Mouse (Mus musculus): ENCODE data around the gene Sde2.
A peak's percentile ranks its signal among the peaks of the same experiment; 100 is the strongest.
"Not testable (repeated sequence)": the region's sequence is repeated elsewhere in the genome, so short reads cannot be mapped to it uniquely, and the experiment has no call there.

Sde2 gene

DNA sequence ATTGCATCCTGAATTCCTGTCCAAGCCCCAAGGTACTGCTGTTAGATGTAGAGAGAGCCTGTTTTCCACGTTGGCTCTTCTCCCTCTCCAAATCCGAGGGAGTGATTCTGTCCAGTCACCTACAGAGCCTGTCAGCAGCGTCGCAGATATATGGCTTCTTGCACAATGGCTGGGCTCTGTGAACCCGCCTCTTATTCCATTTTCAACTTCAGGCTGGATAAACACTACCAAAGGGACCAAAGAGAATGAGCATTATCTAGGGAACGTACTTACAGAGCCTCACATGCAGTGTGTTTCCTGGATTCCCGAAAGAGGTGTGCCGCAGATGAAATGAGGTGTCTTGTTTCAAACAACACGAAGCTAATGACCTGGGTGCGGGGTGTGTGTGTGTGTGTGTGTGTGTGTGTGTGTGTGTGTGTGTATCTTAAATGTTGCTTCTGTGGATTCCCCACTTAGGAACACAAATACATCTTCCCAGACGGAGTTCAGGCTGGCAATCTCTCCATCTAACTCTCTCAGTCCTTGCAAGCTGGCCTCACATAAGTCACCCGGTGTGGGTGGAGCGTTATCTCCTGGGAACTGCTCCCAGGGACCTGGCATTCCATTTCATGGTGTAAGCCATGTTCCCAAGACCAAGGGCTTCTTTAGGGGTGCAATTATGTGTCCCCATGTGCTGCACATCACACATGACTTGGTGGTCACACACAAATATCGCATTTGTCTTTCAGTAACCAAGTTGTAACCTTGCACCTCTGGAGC, 20.2 kb upstream of the Sde2 start:
- DNase-seq (ENCODE audit: low spot score in 2 of 2): no peak

- DNase-seq (ENCODE audit: low spot score in 2 of 2): no peak
Observed at GRCm38 (mm10) chr1:180835273-180836015, 15.5 kb upstream of the Sde2 start.

- DNase-seq (ENCODE audit: low spot score in 2 of 2): not testable (repeated sequence)
Observed at GRCm38 (mm10) chr1:180836467-180836866, 14.5 kb upstream of the Sde2 start.

GRCm38 (mm10) chr1:180837186-180837585, 13.7 kb upstream of the Sde2 start:
- DNase-seq (ENCODE audit: low spot score in 2 of 2): no peak

DNA sequence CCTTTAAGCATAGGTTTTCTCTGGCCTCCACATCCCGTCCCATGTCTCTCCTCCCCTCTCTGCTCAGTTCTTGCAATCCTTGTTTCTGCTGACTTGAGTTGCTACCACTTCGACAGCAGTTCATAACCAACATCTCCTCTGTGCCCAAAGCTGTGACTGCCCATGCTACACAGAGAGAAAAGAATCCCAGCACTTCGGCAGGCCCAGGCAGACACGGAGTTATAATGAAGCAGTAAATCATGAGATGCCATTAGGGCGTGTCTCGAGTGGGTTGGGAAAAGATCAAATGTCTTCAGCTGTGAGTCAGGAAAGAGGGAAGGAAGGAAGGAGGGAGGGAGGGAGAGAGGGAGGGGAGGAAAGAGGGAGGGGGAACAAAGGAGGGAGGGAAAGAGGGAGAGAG, 12.9 kb upstream of the Sde2 start:
- DNase-seq (ENCODE audit: low spot score in 2 of 2): no peak

GRCm38 (mm10) chr1:180839201-180839910, 11.6 kb upstream of the Sde2 start:
- no peak for DNase-seq (ENCODE audit: low spot score in 2 of 2)

DNA sequence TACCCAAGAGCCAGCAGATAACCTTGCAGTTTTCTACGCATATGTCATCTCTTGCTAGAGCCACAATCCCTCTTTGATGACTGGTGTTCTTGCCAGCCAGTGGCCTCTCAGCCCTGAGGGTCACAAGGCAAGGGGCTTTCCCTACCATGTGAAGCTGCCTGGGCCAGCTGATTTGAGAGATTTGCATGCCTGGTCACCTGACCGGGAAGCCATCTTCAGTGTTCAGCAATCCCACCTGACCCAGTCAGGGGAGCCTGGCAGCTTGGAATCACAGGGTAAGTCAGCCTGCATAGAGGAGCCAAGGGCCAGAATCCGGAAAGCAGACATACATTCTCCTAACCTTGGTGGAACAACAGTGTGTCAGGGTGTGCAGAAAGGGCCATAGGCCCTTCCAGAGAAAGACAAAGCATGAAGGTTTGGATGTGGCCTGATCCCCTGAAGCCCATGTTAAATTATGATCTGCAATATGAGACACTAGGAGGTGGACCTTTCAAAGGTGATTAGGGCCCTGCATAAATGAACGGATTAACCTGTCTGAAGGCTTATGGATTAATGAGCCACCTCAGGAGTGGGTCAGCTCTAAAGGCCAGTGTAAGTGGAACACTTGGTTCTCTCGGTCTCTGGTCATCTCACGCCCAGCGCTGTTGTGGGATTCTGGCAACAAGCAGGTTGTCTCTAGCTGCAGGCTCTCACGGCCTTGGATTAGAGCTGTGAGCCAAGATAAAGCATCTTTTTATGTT, 9.2 kb upstream of the Sde2 start:
- DNase-seq (ENCODE audit: low spot score in 2 of 2): no peak

- DNase-seq (ENCODE audit: low spot score in 2 of 2): peak; percentile 64 to 70
Observed at GRCm38 (mm10) chr1:180848114-180848510, 2.8 kb upstream of the Sde2 start.

DNA sequence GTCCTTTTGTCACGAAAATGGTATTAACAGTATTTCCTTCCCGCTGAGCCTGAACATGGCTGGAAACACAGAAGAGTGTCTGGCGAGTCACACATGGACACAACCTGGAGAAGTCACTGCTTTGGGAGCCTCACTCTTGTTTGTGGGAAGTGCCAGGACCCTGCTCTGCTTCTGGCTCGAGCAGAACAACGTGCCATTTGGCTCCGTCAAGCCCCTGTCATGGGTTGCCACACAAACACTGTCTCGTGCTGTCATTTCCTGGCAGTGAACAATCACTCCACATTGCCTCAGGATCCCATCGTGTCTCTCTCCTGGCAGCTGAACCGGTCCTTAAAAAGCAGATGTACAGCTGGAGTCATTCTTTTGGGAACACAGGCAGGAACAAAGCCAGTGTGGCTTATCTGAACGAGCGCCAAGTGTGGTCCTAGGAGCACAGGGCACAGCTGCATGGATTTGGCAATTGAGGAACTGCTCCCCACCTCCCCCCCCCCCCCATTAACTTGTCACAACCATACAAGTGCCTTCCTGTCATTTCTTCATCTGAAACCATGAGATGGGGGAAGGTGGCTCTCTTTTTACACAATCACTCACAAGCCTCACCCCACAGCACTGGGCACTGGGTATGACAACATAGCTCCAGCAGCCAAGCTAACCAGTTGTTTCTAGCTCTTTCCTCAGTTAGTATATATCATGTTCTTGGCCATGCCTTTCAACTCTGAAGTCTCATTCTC, 2.3 kb upstream of the Sde2 start:
- peak; percentile 42 to 62 for DNase-seq (ENCODE audit: low spot score in 2 of 2)

- peak in 1 of 2 experiments; percentile 24 for DNase-seq (ENCODE audit: low spot score in 2 of 2)
Observed at GRCm38 (mm10) chr1:180849701-180850301, 1.1 kb upstream of the Sde2 start.

DNA sequence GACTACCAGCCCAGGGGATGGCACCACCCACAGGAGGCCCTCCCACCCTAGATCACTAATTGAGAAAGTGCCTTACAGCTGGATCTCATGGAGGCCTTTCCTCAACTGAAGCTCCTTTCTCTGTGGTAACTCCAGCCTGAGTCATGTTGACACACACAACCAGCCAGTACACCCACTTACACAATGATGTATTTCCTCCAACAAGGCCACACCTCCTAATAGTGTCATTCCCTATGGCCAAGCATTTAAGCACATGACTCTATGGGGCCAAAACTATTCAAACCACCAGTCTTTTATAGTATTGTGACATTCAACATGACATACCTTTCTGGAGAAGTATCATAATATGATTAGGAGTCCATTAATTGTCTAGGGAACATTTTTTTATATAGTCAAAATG, 7.8 kb downstream of the Sde2 start:
- DNase-seq (ENCODE audit: low spot score in 2 of 2): no peak

DNA sequence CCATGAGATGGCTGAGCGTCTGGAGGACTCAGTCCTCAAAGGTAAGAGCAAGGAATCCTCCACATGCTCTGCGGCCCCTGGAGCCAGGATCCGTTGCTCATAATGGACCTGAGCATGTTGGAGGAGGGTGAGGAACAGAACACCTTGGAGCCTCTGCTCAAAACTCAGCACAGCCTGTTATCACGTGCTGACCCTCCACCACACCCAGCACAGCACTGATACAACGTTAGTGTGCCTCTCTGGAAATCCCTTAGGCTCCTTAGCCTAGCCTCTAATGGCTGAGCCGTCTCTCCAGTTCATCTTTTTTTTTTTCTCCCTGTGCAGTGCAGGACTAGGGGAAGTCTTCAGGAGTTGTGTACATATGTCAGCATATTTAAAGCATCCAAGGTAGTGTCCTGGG, 9.1 kb downstream of the Sde2 start:
- DNase-seq (ENCODE audit: low spot score in 2 of 2): no peak

DNA sequence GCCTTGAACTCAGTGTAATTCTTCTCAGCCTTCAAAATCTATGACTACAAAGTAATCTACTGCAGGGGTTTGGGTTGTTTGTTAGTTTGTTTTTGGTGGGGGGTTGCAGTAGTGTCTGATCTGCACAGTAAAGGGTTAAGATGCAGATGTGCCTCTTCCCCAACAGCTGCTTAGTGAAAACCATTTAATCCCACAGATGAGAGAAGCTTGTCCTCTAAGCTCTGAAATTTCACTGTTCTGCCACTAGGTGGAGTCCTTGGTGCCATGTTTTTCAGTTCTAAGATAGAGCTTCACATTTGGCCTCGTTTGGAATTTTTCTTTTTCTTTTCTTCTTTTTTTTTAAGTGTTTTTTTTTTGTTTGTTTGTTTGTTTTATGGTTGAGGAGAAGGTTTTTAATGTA, 12.7 kb downstream of the Sde2 start:
- no peak for DNase-seq (ENCODE audit: low spot score in 2 of 2)

- DNase-seq (ENCODE audit: low spot score in 2 of 2): no peak
Observed at GRCm38 (mm10) chr1:180866001-180866400, 15.1 kb downstream of the Sde2 start.

DNA sequence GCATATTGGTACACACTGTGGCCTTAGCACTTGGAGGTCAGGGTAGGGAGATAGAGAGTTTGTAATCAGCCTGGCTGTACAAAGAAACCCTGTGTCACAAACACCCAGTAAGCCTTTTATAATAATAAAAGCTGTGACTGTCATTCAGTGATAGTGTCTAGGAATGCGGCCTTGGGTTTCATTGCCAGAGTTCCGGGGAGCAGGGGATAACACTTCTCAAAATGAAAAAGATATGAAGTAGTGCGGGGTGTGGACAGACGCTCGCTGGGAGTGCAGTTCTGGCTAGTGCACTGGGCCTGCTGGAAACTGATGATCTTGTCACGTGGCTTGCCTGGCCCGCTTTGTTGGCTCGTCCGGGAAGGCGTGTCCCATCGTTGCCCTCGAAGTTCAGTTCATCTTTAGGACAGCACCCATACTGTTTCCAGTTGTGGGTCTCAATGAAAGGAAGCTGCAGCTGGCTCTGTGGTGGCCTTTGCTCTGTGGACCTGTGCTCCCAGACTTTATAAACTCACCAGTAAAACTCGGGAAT, 19.3 kb downstream of the Sde2 start:
- no peak for DNase-seq (ENCODE audit: low spot score in 2 of 2)

DNA sequence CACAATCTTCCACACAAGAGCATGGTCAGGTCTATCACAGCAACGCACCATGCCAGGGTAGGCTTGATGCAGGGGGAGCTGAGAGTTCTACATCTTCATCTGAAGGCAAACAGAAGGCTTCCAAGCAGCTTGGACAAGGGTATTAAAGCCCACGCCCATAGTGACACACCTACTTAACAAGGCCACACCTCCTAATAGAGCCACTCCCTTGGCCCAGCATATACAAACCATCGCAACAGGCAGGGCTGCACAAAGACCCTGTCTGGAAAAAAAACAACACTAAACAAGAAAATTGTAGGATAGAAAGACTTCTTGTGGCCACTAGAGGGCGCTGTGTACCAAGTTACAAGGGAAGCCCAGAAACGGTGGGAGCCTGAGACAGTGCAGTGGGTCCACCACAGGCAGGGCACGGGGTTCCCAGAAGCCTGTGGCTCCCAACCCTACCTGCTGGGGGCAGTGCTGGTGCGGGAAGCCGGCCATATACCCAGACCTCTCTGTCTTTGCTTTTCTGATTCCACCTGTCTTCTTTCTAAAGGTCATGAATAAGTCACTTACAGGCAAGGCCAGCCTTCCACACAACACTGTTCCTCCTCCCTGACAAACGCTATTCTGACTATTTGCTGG, 23.0 kb downstream of the Sde2 start:
- no peak for DNase-seq (ENCODE audit: low spot score in 2 of 2)

DNA sequence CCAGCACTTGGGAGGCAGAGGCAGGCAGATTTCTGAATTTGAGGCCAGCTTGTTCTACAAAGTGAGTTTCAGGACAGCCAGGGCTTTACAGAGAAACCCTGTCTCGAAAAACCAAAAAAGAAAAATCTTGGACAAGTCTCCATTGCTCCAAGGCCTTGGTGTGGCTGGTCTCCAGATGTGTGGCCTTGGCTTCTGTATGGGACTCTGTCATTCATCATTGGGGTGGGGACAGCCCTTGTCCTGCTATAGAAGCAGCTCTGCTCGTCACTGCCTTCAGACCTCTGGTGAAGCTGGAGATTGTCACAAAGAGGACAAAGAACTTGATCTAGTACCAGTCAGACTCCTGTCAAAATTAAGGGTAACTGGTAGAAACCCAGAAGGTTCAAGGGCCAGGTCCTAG, 23.7 kb downstream of the Sde2 start:
- DNase-seq (ENCODE audit: low spot score in 2 of 2): no peak

GRCm38 (mm10) chr1:180875126-180875525, 24.2 kb downstream of the Sde2 start:
- DNase-seq (ENCODE audit: low spot score in 2 of 2): no peak

- DNase-seq (ENCODE audit: low spot score in 2 of 2): no peak
Observed at GRCm38 (mm10) chr1:180877466-180877865, 26.5 kb downstream of the Sde2 start.

- DNase-seq (ENCODE audit: low spot score in 2 of 2): no peak
Observed at GRCm38 (mm10) chr1:180881768-180882167, 30.8 kb downstream of the Sde2 start.

All from frontal cortex, postnatal 10 days (tissue).